Mouse (Mus musculus) right cerebral cortex, postnatal 25 days (tissue): ENCODE measurements around the gene Pou3f4.
"Not testable (repeated sequence)": the region's sequence is repeated elsewhere in the genome, so short reads cannot be mapped to it uniquely, and the experiment has no call there.

Experiments
- DNase-seq: peaks from one replicate; pipeline ENCODE4 v3.0.0; 2022

Pou3f4 gene

GRCm38 (mm10) chrX:110814151-110814571 lies at the start of gene Pou3f4:
Gene Pou3f4, plus strand, starts transcription at chrX:110814280.
- DNase-seq: peak; percentile 72

GRCm38 (mm10) chrX:110765939-110766338 lies 48.1 kb upstream of the Pou3f4 start:
- no peak for DNase-seq

DNA sequence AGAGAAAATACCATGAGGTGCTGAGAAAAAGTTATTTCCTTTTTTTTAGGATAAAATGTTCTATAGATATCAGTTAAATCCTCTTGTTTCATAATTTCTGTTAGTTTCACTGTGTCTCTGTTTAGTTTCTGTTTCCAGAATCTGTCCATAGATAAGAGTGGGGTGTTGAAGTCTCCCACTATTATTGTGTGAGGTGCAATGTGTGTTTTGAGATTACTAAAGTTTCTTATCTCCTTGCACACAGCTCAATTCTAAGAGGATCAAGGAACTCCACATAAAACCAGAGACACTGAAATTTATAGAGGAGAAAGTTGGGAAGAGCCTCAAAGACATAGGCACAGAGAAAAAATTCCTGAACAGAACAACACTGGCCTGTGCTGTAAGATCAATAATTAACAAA lies 39.3 kb upstream of the Pou3f4 start:
- DNase-seq: not testable (repeated sequence)

DNA sequence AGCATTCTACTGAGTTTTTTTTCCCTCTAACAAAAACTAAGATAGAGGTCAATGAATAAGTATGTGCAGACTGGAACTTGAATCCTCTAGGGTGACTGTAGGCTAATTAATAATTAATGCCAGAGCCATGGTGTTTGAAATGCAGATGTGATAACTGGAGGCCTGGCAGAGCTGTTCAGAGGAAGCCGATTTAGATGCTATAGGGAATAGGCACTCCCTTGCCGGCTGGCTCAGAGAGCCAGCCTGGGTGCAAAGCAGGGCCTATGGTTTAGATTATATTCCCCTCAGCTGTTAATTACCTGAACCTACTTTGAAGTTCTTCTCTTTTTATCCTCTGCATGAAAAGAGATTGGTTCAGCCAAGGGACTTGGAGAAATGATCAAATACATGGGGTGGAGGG lies 11.6 kb upstream of the Pou3f4 start:
- DNase-seq: no peak

DNA sequence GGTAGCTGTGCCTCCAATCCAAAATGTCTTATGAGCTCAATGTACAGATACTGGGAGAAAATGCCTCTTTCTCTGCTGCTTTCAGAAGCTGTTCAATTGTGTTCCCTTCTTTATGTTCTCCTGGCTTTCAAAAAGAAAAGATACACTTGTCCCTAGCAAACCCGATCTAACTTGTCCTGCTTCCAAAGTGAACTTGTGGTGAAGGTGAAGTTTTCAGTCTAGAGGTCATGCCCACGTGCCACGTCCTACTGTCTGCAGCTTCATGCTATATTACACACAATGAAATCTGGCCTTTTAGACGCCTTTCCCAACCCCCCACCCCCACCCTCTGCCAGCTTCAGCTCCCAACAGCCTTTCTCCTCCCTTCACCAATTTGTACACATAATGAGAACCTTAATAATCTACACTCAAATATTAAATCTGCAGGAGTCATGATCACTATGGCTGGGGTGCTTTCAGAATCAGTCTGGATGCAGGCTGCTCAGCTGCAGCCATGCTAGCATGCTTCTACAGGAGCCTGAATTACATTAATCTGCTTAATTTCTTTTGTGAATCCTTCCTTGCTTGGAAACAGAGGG lies 4.0 kb upstream of the Pou3f4 start:
- DNase-seq: no peak

- DNase-seq: no peak
These were observed 3.1 kb upstream of the Pou3f4 start for GRCm38 (mm10) chrX:110810753-110811506.

DNA sequence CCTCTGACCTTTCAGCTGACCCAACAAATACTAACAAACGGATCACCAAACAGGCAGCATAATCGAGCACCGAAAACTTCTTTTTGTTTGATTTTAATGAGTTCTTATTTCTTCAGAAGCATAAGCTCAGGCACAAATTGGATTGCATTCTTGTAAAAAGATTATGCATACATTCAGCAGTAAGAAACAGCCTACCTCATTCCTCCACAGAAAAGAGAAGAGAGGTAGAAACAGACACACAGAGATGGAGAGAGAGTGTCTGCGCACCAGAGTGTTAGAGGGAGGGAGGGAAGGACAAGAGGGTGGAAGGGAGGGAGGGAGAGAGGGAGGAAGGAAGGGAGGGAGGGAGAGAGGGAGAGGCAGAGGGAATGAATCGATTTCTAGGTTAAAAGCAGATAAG lies 2.0 kb upstream of the Pou3f4 start:
- no peak for DNase-seq

DNA sequence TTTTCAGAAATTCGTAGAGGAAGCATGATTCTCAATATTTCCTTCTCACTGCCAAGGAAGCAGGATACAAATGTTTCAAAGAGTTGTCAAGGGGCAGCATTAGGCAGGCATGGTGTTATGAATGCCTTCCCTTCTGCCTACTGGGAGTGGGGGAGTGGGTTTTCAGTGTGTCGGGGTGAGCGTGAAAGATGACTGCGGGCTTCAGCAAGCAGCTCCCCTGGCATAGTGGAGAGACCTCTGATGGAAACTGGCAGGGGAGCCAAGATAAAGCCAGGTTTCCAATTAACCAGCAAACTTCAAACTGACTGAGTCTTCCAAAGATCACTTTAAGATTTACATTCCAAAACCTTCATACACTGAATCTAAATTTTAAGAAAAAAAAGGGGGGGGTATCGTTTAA lies 679 bp upstream of the Pou3f4 start:
- no peak for DNase-seq

DNA sequence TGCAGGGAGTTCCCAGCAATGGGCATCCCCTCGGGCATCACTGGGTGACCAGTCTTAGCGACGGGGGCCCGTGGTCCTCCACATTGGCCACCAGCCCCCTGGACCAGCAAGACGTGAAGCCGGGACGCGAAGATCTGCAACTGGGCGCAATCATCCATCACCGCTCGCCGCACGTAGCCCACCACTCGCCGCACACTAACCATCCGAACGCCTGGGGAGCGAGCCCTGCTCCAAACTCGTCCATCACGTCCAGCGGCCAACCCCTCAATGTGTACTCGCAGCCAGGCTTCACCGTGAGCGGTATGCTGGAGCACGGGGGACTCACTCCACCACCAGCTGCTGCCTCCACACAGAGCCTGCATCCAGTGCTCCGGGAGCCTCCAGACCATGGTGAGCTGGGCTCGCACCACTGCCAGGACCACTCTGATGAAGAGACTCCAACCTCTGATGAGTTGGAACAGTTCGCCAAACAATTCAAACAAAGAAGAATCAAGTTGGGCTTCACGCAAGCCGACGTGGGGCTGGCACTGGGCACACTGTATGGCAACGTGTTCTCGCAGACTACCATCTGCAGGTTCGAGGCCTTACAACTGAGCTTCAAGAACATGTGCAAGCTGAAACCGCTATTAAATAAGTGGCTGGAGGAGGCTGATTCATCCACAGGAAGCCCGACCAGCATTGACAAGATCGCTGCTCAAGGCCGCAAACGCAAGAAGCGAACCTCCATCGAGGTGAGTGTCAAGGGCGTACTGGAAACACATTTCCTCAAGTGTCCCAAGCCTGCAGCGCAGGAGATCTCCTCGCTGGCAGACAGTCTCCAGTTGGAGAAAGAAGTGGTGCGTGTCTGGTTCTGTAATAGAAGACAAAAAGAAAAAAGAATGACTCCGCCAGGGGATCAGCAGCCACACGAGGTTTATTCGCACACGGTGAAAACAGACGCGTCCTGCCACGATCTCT lies 790 bp downstream of the Pou3f4 start:
- no peak for DNase-seq

DNA sequence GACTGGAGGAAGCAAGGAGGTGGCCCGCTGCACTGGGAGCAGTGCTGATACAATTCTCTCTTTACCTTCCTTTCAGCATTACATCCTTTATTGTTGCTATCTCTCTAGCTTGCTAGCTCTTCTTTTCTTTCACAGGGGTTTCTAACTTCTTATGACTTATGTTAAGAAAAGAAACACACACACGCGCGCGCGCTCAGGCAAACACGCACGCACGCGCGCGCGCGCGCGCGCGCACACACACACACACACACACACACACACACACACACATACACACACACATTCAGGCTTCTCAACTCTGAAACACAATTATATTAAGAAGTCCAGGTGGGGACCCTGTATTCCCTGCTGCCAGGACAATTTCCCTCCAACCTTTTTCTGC lies 1.5 kb downstream of the Pou3f4 start:
- DNase-seq: no peak

- no peak for DNase-seq
These were observed 2.5 kb downstream of the Pou3f4 start for GRCm38 (mm10) chrX:110816609-110817008.

GRCm38 (mm10) chrX:110817211-110817610 lies 3.1 kb downstream of the Pou3f4 start:
- DNase-seq: no peak

DNA sequence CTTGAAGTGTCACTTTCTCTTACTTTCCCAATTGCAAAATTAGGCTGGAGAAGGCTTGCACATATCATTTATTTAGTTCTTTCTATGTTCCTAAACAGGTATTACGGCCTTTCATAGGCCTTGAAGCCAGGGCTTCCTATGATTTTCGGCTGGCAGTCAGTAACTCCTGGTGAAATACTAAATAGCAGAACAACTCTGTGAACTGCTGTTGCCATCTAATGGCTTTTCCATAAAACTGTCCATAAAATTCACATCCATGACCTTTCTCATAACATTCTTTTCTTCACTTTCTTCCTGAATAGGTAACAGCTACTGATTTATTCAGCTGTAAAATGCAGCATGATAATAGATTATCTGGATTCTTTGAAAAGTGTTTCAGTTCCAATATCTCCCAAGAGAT lies 23.4 kb downstream of the Pou3f4 start:
- DNase-seq: no peak

- DNase-seq: no peak
These were observed 37.2 kb downstream of the Pou3f4 start for GRCm38 (mm10) chrX:110851300-110851699.
